ENCODE assay signal across 28 mouse cellular contexts in the genomic region with DNA sequence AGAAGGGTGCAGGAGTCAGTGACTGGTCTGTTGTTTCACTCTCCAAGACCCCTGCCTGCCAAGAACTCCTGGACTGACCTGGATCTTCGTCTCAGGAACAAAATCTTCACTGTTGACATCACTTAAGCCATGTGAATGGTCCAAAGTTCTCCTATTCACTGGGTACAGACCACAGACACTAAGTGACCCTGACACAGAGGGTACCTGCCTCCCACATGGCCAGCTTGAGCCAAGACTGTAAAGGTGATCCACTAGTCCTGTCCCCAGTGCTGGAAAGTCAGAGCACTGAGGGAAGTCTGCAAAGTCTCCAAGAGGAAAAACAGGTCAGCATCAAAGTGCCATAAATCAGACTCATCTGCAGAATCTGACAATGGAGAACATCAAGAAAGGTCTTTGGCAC. TPM values are rescaled to one million over a fixed set of nuclear protein-coding genes. Genes with fewer than 3 reads are reported as not detected.
DNase-seq lines count a peak whose midpoint lies in the region; ATAC-seq and TF ChIP-seq lines count a peak whose summit lies in the region.
"Had no signal": no experiment of that assay in that cellular context is flagged by ENCODE, and none has a peak within 500 bp of the region (broad histone marks: within the 10 kb centered on the region; RNA-seq: fewer than 3 reads in every experiment).

No protein-coding gene starts in this region.

- peak overlapping the region; percentile 35; the same call in 1 of the 2 replicates for H3K27ac ChIP-seq in intestine, postnatal 0 days (ENCODE audit: low read depth, low read length)
- H3K27ac ChIP-seq in intestine, embryonic 15.5 days = no peak overlapping the region
- no peak overlapping the region for H3K27ac ChIP-seq in midbrain, embryonic 11.5 days (ENCODE audit: low read depth, low read length)
- H3K27ac ChIP-seq in midbrain, postnatal 0 days (ENCODE audit: low read depth, low read length) = no peak overlapping the region
- H3K27ac ChIP-seq: embryonic facial prominence, embryonic 10.5 days; embryonic facial prominence, embryonic 12.5 days; forebrain, embryonic 13.5 days; forebrain, embryonic 15.5 days had no signal

- DNase-seq in kidney, adult 9 months = peak; percentile 60
- no peak for DNase-seq in kidney, postnatal 4 days
- DNase-seq in midbrain, embryonic 11.5 days (ENCODE audit: low spot score, missing footprints) = peak; percentile 10
- DNase-seq in midbrain, postnatal 0 days (ENCODE audit: low spot score) = no peak
- DNase-seq: adrenal gland, adult 8-10 months; adrenal gland, postnatal 14 days; adrenal gland, postnatal 36 days; B cell, adult 2 months; cerebellum, adult 11-12 months; cerebellum, adult 2 months; cerebellum, adult 9-10 months; cerebellum, postnatal 10 days; cerebellum, postnatal 25 days had no signal

- H3K36me3 ChIP-seq in intestine, postnatal 0 days (ENCODE audit: control insufficient read depth, insufficient read depth) = peaks cover 60% of the 10 kb centered on the region
- H3K36me3 ChIP-seq in intestine, embryonic 15.5 days = peaks cover 40% of the 10 kb centered on the region
- peaks cover 9% of the 10 kb centered on the region; the same call in 1 of the 2 replicates for H3K36me3 ChIP-seq in midbrain, embryonic 11.5 days (ENCODE audit: control insufficient read depth, insufficient read depth, low read length)
- peaks cover 35% of the 10 kb centered on the region for H3K36me3 ChIP-seq in midbrain, postnatal 0 days (ENCODE audit: insufficient read depth, low read length)

- H3K27me3 ChIP-seq in intestine, postnatal 0 days (replicated peaks; ENCODE audit: control insufficient read depth, insufficient read depth, low read length) = no peaks in the 10 kb centered on the region
- no peaks in the 10 kb centered on the region for H3K27me3 ChIP-seq in intestine, embryonic 15.5 days (replicated peaks)
- H3K27me3 ChIP-seq in midbrain, embryonic 11.5 days (ENCODE audit: control insufficient read depth, insufficient read depth, low read length) = no peaks in the 10 kb centered on the region
- no peaks in the 10 kb centered on the region for H3K27me3 ChIP-seq in midbrain, postnatal 0 days (ENCODE audit: insufficient read depth, low read length)
- H3K27me3 ChIP-seq: CH12.LX; embryonic facial prominence, embryonic 12.5 days; forebrain, embryonic 13.5 days; forebrain, embryonic 15.5 days; Patski had no signal

- 83% methylated on average over 1 of the region's 1 CpGs for WGBS in intestine, postnatal 0 days
- 87% methylated on average over 1 of the region's 1 CpGs for whole genome bisulfite sequencing in intestine, embryonic 15.5 days
- WGBS in midbrain, embryonic 11.5 days = 83% methylated on average over 1 of the region's 1 CpGs
- WGBS in midbrain, postnatal 0 days = 92% methylated on average over 1 of the region's 1 CpGs

- no peak overlapping the region for H3K4me2 ChIP-seq in intestine, postnatal 0 days (replicated peaks; ENCODE audit: low read depth)
- H3K4me2 ChIP-seq in intestine, embryonic 15.5 days (replicated peaks) = no peak overlapping the region
- H3K4me2 ChIP-seq in midbrain, embryonic 11.5 days = no peak overlapping the region
- no peak overlapping the region for H3K4me2 ChIP-seq in midbrain, postnatal 0 days (ENCODE audit: low read depth, low read length, poor library complexity, severe bottlenecking)
- H3K4me2 ChIP-seq: embryonic facial prominence, embryonic 12.5 days; forebrain, embryonic 13.5 days; forebrain, embryonic 15.5 days had no signal

- no peak overlapping the region for H3K4me3 ChIP-seq in intestine, postnatal 0 days (ENCODE audit: low read depth, low read length)
- no peak overlapping the region for H3K4me3 ChIP-seq in intestine, embryonic 15.5 days (replicated peaks)
- H3K4me3 ChIP-seq in midbrain, embryonic 11.5 days (ENCODE audit: low read depth, low read length) = no peak overlapping the region
- H3K4me3 ChIP-seq in midbrain, postnatal 0 days (ENCODE audit: low read depth, low read length) = no peak overlapping the region
- H3K4me3 ChIP-seq: embryonic facial prominence, embryonic 10.5 days; embryonic facial prominence, embryonic 12.5 days; forebrain, embryonic 13.5 days; forebrain, embryonic 15.5 days had no signal

- ATAC-seq in intestine, postnatal 0 days = no peak
- ATAC-seq in intestine, embryonic 15.5 days = no peak
- no peak for ATAC-seq in midbrain, embryonic 11.5 days (ENCODE audit: low FRiP score)
- no peak for ATAC-seq in midbrain, postnatal 0 days (ENCODE audit: low FRiP score)
- ATAC-seq: activated CD4-positive, CD25-positive, alpha-beta regulatory T cell, adult 4 months; CD4-positive, CD25-positive, alpha-beta regulatory T cell, adult 4 months; forebrain, embryonic 13.5 days; forebrain, embryonic 15.5 days; Patski had no signal

- no peaks in the 10 kb centered on the region for H3K9me3 ChIP-seq in intestine, postnatal 0 days (ENCODE audit: control insufficient read depth)
- no peaks in the 10 kb centered on the region for H3K9me3 ChIP-seq in intestine, embryonic 15.5 days
- no peaks in the 10 kb centered on the region for H3K9me3 ChIP-seq in midbrain, embryonic 11.5 days (ENCODE audit: control insufficient read depth, low read length)
- H3K9me3 ChIP-seq in midbrain, postnatal 0 days (ENCODE audit: low read length) = no peaks in the 10 kb centered on the region
- H3K9me3 ChIP-seq: embryonic facial prominence, embryonic 10.5 days; embryonic facial prominence, embryonic 12.5 days; forebrain, embryonic 13.5 days; forebrain, embryonic 15.5 days; G1E had no signal

- 0 out of 2 replicates have a peak, but pooled peaks cover 8% of the 10 kb centered on the region for H3K4me1 ChIP-seq in intestine, postnatal 0 days (replicated peaks; ENCODE audit: control insufficient read depth, insufficient read depth, low read length)
- peaks cover 9% of the 10 kb centered on the region for H3K4me1 ChIP-seq in intestine, embryonic 15.5 days (replicated peaks)
- peaks cover 15% of the 10 kb centered on the region for H3K4me1 ChIP-seq in midbrain, embryonic 11.5 days (ENCODE audit: control insufficient read depth, insufficient read depth, low read length)
- H3K4me1 ChIP-seq in midbrain, postnatal 0 days (ENCODE audit: insufficient read depth, low read length) = peaks cover 12% of the 10 kb centered on the region; the same call in 1 of the 2 replicates

- TF ChIP-seq CTCF in intestine, postnatal 0 days (IDR thresholded peaks at IDR 0.05; ENCODE audit: low read depth) = no peak
- TF ChIP-seq CTCF in midbrain, postnatal 0 days (IDR thresholded peaks at IDR 0.05) = no peak

- no peak overlapping the region for H3K9ac ChIP-seq in intestine, postnatal 0 days (ENCODE audit: low read depth, low read length)
- no peak overlapping the region for H3K9ac ChIP-seq in intestine, embryonic 15.5 days
- no peak overlapping the region for H3K9ac ChIP-seq in midbrain, embryonic 11.5 days (ENCODE audit: low read length)
- no peak overlapping the region for H3K9ac ChIP-seq in midbrain, postnatal 0 days (replicated peaks; ENCODE audit: low read length, poor library complexity, severe bottlenecking)
- H3K9ac ChIP-seq: embryonic facial prominence, embryonic 12.5 days; forebrain, embryonic 13.5 days; forebrain, embryonic 15.5 days had no signal

RNA-seq across cellular contexts. Expression of gene Nelfb, which starts 3.7 kb away (rescaled TPM):
- polyA plus RNA-seq in intestine, postnatal 0 days (2015; fragmentation: Nextera tagmentation; extraction: Ambion mirVana) = 41.4 and 45.6 TPM in 2 replicates
- 94.8 and 106 TPM in 2 replicates for polyA plus RNA-seq in intestine, embryonic 15.5 days (2015; fragmentation: Nextera tagmentation; extraction: Ambion mirVana)
- 96.4 and 102 TPM in 2 replicates for polyA plus RNA-seq in midbrain, embryonic 11.5 days (2014; fragmentation: Nextera tagmentation; extraction: Ambion mirVana)
- total RNA-seq in midbrain, postnatal 0 days (2014; rRNA removed) = 87.0 and 101 TPM in 2 replicates
- polyA plus RNA-seq in midbrain, postnatal 0 days (2015; fragmentation: Nextera tagmentation; extraction: Ambion mirVana) = 90.4 TPM in 2 replicates

RNA-seq across cellular contexts. Expression of gene Stpg3, which starts 6.8 kb away (rescaled TPM):
- polyA plus RNA-seq in intestine, postnatal 0 days (2015; fragmentation: Nextera tagmentation; extraction: Ambion mirVana) = not detected in 2 replicates
- polyA plus RNA-seq in intestine, embryonic 15.5 days (2015; fragmentation: Nextera tagmentation; extraction: Ambion mirVana) = not detected in 2 replicates
- not detected in 2 replicates for polyA plus RNA-seq in midbrain, embryonic 11.5 days (2014; fragmentation: Nextera tagmentation; extraction: Ambion mirVana)
- 0.38 TPM in 1 of 2 replicates, not detected in the other for total RNA-seq in midbrain, postnatal 0 days (2014; rRNA removed)
- polyA plus RNA-seq in midbrain, postnatal 0 days (2015; fragmentation: Nextera tagmentation; extraction: Ambion mirVana) = not detected in 2 replicates
- total RNA-seq: adrenal gland, adult 18-20 months; adrenal gland, adult 8-10 months; adrenal gland, postnatal 14 days; adrenal gland, postnatal 36 days; CH12.LX; G1E had no signal
- polyA plus RNA-seq: activated CD4-positive, CD25-positive, alpha-beta regulatory T cell, adult 4 months; CD4-positive, CD25-positive, alpha-beta regulatory T cell, adult 4 months; cerebellum, adult 2 months; cortical plate, adult 2 months; embryonic facial prominence, embryonic 10.5 days; embryonic facial prominence, embryonic 12.5 days; embryonic facial prominence, embryonic 14.5 days; forebrain, embryonic 11.5 days; forebrain, embryonic 13.5 days; forebrain, embryonic 15.5 days; G1E had no signal

RNA-seq across cellular contexts. Expression of gene Tor4a, which starts 10.9 kb away (rescaled TPM):
- 12.0 and 12.6 TPM in 2 replicates for polyA plus RNA-seq in intestine, postnatal 0 days (2015; fragmentation: Nextera tagmentation; extraction: Ambion mirVana)
- polyA plus RNA-seq in intestine, embryonic 15.5 days (2015; fragmentation: Nextera tagmentation; extraction: Ambion mirVana) = 16.4 and 18.5 TPM in 2 replicates
- 1.4 and 1.5 TPM in 2 replicates for polyA plus RNA-seq in midbrain, embryonic 11.5 days (2014; fragmentation: Nextera tagmentation; extraction: Ambion mirVana)
- 1.7 and 3.5 TPM in 2 replicates for total RNA-seq in midbrain, postnatal 0 days (2014; rRNA removed)
- 0.98 and 1.3 TPM in 2 replicates for polyA plus RNA-seq in midbrain, postnatal 0 days (2015; fragmentation: Nextera tagmentation; extraction: Ambion mirVana)

RNA-seq across cellular contexts. Expression of gene Fam166a, which starts 11.0 kb away (rescaled TPM):
- 0.78 and 1.4 TPM in 2 replicates for polyA plus RNA-seq in intestine, postnatal 0 days (2015; fragmentation: Nextera tagmentation; extraction: Ambion mirVana)
- not detected in 2 replicates for polyA plus RNA-seq in intestine, embryonic 15.5 days (2015; fragmentation: Nextera tagmentation; extraction: Ambion mirVana)
- 0.94 TPM in 1 of 2 replicates, not detected in the other for polyA plus RNA-seq in midbrain, embryonic 11.5 days (2014; fragmentation: Nextera tagmentation; extraction: Ambion mirVana)
- not detected in 2 replicates for total RNA-seq in midbrain, postnatal 0 days (2014; rRNA removed)
- polyA plus RNA-seq in midbrain, postnatal 0 days (2015; fragmentation: Nextera tagmentation; extraction: Ambion mirVana) = 1.5 TPM in 1 of 2 replicates, not detected in the other
- total RNA-seq: adrenal gland, adult 18-20 months; adrenal gland, postnatal 14 days; adrenal gland, postnatal 36 days; G1E had no signal
- polyA plus RNA-seq: activated CD4-positive, CD25-positive, alpha-beta regulatory T cell, adult 4 months; CD4-positive, CD25-positive, alpha-beta regulatory T cell, adult 4 months; embryonic facial prominence, embryonic 12.5 days; embryonic facial prominence, embryonic 14.5 days; forebrain, embryonic 13.5 days; forebrain, embryonic 15.5 days; G1E had no signal

RNA-seq across cellular contexts. Expression of gene Tubb4b, which starts 16.9 kb away (rescaled TPM):
- 453 and 466 TPM in 2 replicates for polyA plus RNA-seq in intestine, postnatal 0 days (2015; fragmentation: Nextera tagmentation; extraction: Ambion mirVana)
- polyA plus RNA-seq in intestine, embryonic 15.5 days (2015; fragmentation: Nextera tagmentation; extraction: Ambion mirVana) = 600 and 657 TPM in 2 replicates
- 535 and 571 TPM in 2 replicates for polyA plus RNA-seq in midbrain, embryonic 11.5 days (2014; fragmentation: Nextera tagmentation; extraction: Ambion mirVana)
- 547 and 625 TPM in 2 replicates for total RNA-seq in midbrain, postnatal 0 days (2014; rRNA removed)
- polyA plus RNA-seq in midbrain, postnatal 0 days (2015; fragmentation: Nextera tagmentation; extraction: Ambion mirVana) = 461 and 501 TPM in 2 replicates

Comparison
In these comparisons a context has a peak if more than half of its experiments do, and no peak if none do; other contexts are left out.
1. DNase-seq: peak in kidney, adult 9 months (single experiment) and midbrain, embryonic 11.5 days (single experiment); none in kidney, postnatal 4 days (0 of 2) and midbrain, postnatal 0 days (single experiment).